Mouse (Mus musculus): ENCODE data around the gene Galns.

Gene Galns

GRCm38 (mm10) chr8:122538310-122539076, 72.8 kb downstream of the Galns start:
- no peak for DNase-seq (ENCODE audit: low spot score)

- DNase-seq (ENCODE audit: low spot score) = no peak
Measured at GRCm38 (mm10) chr8:122537812-122538211, 73.5 kb downstream of the Galns start.

- peak; percentile 65 for DNase-seq (ENCODE audit: low spot score)
Measured at GRCm38 (mm10) chr8:122537033-122537432, 74.2 kb downstream of the Galns start.

- DNase-seq (ENCODE audit: low spot score) = no peak
Measured at GRCm38 (mm10) chr8:122531312-122531711, 80.0 kb downstream of the Galns start.

GRCm38 (mm10) chr8:122529159-122529558, 82.1 kb downstream of the Galns start:
- no peak for DNase-seq (ENCODE audit: low spot score)
